Mouse (Mus musculus) erythroblast, adult 5-6 weeks (primary cell): ENCODE measurements around the gene Vps16. TPM values are rescaled to one million over a fixed set of nuclear protein-coding genes. Genes with fewer than 3 reads are reported as not detected.
A peak's percentile ranks its signal among the peaks of the same experiment; 100 is the strongest.

Experiments
- ATAC-seq: replicated peaks from 2 replicates; pipeline ENCODE4 v1.8.0; 2016; ENCODE audit warnings: moderate number of reproducible peaks, mild to moderate bottlenecking, moderate TSS enrichment, inconsistent platforms; ENCODE audit not compliant: poor library complexity, low FRiP score, severe bottlenecking
- total RNA-seq, 2 experiments: library from RNA; stranded (forward) in 1 of 2; stranded (reverse) in 1 of 2; fragments of 150-400 nt in 1 of 2; fragments of 200-764, 138-1000 nt in 1 of 2; gene quantifications; 2 replicates each; pipeline versions ENCODE4 v1.2.3 to v1.2.4; 2015 to 2017; ENCODE audit warnings: low replicate concordance in 2 of 2

Vps16 gene
- total RNA-seq, 2 experiments from 2014 or later = 37.1 to 78.4 TPM

DNA sequence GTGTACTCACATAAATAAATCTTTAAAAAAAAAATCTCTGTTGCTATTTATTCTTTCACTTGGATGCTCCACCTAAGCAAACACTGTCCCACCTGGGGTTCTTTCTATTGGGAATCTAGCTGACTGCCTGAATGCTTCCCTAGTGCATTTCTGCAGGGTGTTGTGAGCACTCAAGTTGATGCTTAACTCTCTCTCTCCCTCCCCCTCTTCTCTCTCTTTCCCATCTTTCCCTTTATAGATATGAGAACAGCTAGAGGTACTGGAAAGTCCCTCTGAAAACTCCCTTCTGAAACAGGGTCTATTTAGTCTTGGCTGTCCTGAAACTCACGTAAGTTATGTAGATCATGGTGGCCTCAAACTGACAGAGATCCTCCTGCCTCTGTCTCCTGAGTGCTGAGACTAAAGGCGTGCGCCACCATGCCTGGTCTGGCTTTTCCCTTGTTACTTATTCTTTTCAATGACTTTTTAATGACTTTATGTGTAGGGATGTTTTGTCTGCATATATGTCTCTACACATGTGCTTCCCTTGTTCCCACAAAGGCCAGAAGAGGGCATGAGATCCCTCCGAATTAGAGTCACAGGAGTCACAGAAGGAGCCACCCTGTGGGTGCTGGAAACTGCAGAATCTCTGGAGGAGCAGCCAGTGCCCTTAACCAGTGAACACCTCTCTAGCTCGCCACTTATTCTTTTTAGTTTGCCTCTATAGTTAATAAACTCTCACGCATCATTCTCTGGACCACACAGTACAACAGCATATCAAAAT is 9.9 kb upstream of the Vps16 start:
- no peak for ATAC-seq

DNA sequence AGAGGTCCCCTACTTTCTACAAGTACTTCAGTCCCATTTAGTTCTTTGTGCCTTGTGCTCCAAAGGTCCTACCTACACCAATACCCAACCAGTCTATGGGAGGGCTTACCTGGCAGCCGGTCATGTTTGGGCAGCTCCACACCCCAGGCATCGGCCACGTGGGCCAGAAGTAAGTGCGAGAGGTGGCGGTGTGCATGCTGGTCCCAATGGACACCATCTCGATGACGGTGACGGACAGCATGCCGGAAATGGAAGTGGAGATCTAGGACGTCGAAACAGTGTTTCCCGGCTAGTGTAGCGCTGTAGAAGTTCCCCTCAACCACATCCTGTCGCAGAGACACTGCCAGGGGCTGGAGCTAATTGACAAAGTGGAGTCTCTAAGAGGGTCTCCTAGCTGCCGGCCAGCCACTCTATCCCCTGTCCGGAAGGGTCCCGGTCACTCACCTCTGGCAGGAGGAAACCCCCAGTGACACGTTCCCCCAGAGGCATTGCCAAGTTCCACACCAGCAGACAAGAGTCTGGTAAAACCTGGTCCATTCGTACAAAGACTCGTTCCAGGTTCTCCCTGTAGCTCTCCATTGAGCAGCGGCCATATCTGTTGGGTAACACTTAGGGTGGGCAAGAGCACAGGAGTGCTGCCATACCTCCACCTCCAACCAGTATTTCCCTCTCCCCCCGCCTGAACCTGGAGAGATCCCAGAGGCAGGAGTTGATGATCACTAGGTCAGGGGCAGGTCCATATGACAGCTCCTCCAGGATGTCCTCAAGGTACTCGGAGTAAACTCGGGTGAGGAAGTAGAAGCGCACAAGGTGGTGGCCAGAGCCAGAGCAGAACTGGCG is 2.1 kb upstream of the Vps16 start:
- ATAC-seq = no peak

DNA sequence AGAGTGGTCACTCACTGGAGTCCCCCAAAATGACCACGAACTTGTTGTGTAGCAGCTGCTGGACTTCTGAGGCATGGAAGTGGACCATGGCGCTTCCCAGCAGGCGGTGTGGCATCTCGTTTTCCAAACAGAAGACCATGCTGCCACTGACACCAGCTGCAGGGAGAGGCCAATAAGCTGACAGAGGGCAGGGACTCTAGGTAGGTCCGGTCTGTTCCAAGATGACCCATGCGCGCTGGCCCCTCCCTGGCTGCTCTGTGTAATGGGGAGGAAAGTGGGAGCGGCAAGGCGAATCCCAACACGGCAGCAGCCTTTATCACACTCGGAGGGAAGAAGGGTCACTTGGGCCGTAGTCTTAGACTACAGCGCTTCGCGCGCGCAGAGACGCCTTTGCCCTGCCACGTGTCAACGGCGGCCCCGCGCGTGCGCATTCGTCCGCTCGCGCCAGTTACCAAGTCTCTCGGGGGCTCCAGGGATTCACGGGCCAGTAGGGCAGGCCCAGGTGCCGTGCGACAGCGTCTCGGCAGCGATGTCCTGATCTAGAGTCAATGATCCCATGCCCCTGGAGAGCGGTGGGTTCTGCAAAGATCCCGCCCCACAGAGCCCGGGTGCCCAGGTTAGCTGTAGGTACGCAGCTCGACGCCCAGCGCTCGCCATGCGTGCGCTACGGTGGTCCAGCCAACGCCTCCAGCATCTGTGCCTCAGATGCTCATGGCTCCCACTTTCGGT is 578 bp upstream of the Vps16 start:
- ATAC-seq = peak; percentile 64

DNA sequence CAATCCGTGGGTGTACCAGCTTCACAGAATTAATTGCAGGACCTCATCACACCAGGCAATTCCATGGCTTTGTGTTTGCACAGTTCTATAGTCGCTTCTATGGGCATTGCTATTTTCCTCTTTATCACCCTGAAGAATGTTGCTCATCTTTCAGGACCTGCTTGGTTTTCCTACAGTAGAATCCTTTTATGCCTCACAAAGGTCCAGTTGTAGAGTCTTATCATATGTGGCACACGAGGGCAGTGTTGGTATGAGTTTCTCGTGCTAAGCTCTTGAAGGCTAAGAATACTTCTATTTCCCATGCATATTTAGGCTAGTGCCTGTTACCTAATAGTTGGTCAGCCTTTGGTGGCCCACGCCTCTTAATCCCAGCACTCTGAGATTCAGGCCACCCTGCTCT is 973 bp downstream of the Vps16 start:
- no peak for ATAC-seq

DNA sequence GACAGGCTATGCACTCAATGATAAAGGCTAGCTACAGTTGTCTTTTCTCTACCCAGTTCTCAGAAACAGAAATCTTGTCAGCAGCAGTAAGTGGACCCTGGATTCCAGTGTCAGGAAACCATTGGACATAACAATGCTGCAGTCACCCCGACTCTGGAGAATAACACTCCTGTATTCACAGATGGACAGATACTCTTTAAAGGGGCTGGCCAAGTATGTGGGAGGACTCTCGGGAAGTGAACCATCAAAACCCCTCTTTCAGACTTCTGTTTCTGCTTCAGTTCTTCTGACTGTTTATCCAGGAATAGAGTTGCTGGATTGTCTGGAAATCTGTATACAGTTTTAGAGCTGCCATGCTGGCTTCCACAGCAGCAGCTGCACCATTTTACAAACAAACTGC is 5.7 kb downstream of the Vps16 start:
- no peak for ATAC-seq

DNA sequence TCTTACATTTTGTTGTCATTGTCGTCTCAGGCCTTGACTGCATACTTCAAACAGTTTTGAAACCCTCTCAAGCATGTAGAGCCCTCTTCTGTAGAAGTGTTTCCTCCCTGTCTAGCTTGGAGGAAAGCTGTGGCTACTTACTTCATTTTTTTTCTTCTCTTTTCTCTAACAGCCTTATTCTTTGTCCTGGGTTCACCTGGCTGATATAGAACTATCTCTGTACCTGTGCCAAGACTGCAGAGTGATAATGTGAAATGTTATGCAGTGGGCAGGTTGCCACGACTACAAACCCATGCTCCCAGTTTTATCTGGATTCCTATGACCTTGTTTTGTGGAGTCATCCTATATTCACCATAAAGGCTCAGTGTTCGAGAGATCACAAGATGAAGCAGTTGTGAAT is 6.3 kb downstream of the Vps16 start:
- no peak for ATAC-seq

DNA sequence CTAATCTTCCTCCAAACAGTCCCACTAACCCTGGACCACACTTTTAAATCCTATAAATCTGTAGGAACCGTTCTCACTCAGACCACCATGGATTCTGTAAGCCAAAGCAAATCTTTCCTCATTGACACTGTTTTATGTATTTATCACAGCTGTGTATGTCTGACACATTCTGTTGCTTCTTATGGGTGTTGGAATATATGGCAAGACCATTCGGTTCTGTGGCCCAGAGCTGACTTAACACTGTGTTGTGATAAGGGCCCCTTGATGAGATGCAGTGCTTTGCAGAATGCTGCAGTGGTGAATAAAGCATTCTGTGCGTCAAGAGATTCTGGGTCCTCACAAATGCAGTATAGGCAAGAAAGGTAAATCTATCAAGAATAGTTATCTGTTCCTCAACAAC is 8.0 kb downstream of the Vps16 start:
- ATAC-seq = no peak

DNA sequence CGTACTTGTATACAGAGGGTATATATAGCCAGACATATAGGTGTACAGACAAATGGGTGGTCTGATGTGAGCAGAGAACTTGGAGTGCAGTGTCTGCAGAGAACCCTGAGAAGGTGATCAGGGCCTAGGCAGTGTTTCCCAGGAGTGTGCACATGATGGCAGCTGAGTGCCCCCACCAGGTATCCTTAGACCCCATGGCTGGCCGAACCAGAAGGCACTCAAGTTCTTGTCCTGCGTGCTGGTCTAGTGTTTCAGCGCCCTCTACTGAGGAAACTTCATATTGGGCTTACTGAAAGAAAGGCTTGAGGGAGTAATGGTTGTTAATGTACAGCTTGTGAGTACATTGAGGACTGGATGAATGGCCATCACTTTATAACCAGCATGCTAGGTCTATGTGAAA is 9.0 kb downstream of the Vps16 start:
- ATAC-seq = peak; percentile 71

DNA sequence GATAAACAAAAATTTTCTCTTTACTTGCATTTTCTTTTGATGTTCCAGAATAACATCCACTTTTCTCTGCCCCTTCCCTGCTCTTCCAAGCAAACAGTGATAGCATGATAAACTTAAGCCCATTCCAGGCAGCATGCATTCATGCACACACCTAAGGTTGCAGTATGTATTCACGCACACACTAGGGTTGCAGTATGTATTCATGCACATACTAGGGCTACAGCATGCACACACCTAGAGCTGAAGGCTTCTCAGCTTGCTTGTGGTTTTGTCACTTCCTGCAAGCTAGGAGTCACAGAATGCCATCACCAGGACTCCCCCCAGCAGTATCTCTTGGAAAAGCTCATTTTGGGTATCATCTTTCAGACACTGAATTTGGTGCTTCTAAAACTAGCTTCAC is 12.6 kb downstream of the Vps16 start:
- no peak for ATAC-seq

DNA sequence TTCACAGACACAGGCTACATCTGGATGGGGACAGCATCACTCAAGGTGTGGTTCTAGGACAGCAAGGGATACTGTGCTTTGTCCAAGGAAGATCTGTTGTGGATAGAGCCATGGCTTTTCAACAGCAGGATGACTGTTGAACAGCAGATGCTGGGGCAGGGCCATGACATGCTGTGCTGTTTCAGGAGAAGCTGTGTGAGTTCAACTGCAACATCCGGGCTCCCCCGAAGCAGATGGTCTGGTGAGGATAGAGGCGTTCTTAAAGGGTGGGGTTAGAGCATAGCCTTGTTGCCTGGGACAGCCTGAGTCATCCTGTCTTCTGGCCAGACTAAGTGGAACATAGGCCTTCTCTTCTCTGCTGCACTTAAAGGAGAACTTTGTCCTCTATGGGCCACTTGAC is 14.7 kb downstream of the Vps16 start:
- no peak for ATAC-seq

DNA sequence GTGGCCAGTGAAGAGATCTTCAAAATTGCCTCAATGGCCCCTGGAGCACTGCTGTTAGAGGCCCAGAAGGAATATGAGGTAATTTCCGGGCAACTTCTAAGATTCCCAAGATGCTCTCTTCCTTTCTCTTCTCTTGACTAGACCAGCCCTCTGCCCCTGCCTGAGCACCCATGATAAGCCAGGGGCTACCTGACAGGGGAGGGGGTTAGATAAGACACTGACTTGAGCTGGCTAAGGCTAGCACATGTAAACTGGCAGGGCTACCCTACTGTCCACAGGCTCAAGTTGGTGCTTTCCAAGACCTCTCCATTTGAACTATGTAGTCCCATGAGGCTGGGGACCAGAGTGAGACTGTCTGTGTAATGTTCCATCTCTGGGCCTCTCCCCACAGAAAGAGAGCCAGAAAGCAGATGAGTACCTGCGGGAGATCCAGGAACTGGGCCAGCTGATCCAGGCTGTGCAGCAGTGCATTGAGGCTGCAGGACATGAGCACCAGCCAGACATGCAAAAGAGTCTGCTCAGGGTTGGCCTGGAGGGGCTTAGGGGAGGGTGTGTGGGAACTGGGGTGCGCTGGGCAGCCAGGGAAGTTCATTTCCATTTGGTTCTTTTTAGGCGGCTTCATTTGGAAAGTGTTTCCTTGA is 15.8 kb downstream of the Vps16 start:
- no peak for ATAC-seq

DNA sequence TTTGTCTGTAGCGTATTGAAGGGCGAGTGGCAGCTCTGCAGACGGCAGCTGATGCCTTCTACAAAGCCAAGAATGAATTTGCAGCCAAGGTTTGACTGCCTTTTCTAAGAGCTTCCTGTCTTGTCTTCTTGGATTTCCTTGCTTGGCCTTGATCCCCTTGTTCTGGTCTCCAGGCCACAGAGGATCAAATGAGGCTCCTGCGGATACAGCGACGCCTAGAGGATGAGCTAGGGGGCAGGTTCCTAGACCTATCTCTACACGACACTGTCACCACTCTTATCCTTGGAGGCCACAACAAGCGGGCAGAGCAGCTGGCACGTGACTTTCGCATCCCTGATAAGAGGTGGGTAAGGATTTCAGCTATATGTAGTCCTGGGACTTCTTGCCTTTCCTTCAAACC is 18.0 kb downstream of the Vps16 start:
- peak; percentile 73 for ATAC-seq

DNA sequence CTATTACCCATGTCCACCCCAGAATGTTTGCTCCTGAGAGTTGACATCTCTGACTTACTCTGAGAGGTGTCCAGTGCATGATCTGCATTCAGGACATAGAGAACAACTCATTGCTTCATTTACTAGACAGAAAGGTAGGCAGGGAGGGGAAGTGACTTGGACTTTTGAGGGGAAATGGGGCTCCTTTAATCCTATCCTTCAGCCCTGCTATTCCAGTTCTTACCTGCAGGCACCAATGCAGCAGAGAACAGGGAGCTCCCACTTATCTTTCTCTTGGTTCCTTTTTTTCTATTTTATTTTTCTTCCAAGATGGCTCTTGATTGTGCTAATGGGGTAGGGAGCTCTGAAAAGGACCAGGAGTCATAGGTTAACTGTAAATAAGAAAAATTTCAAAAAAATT is 24.3 kb downstream of the Vps16 start:
- ATAC-seq = no peak

DNA sequence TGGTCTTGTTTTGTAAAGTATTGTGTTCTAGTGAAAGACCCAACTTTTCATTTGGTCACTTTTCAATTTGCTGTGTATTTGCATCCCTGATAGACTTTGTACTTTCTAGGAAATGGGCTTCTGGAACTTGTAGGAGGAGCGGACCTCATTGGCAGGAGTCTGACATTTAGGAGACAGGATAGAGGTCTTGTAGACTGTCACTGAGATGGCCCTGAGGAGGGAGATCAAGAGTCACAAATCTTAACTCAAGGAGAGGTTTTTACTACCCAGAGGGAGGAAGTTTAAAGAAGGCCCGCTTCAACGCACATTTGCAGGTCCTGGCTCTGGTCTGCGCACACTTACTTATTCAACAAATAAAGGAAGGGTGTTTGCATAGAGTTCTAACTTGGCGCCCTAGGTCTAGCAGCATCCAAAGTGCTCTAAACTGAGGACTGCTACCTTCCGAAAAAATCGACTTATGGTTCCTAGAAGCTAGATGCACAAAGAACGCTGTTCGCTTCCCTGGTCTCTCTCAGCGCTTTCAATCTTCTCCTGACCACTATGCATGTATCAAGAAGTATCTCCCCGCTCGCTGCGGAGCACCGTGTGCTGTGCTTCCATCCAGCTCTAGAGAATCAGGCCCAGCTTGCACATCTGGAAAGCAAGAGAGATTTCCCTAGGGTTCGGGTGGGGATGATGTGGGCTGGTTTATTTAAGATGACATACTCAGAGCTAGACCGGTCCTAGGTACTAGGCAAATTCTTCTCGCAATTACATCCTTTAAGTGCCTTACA is 25.1 kb downstream of the Vps16 start:
- no peak for ATAC-seq

DNA sequence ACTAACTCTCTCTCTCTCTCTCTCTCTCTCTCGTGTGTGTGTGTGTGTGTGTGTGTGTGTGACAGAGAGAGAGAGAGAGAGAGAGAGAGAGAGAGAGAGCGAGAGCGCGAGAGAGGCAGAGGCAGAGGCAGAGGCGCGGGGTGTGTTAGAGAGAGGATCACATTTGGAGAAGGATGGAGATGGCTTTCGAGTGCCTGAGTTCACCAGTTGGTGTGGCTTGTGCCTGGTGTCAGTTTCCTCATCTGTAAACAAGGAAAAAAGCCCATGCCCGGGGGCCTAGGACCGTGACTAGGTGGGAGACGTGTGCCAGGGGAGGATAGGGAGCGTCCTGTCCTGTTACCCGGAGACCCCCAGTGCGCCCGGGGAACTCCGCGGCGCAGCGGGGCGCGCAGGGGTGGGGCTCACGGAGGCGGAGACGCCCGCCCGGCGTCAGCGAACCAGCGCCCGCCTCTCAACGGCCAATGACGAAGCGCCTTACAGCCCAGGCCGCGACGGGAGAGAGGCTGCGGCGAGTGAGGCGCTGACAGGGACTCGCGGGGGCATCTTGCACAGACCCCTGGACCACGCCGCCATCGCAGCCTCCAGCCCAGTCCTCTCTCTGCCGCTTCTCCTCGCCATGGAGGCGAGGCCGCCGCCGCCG is 25.8 kb downstream of the Vps16 start, which contains the start of gene Ptpra:
Gene Ptpra (plus strand): TSS at position 485 of the 640 bp plus-strand sequence.
- peak; percentile 96 for ATAC-seq

DNA sequence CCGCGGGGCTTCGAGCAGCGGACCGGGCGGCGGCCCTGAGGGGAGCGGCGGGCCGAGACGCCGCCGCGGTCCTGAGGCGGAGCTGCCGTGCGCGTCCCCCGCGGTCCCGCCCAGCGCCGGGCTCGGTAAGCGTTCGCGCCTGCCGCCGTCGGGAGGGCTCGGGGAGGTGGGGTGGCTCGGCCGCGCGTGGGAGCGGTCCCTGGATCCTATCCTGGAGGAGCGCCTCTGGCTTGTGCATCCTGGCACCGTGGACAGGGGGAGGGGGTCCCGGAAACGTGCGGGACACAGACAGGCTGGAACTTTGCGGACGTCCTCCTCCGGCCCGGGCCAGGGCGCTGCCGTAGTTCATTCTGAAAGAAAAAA is 26.3 kb downstream of the Vps16 start:
- ATAC-seq = peak; percentile 86

DNA sequence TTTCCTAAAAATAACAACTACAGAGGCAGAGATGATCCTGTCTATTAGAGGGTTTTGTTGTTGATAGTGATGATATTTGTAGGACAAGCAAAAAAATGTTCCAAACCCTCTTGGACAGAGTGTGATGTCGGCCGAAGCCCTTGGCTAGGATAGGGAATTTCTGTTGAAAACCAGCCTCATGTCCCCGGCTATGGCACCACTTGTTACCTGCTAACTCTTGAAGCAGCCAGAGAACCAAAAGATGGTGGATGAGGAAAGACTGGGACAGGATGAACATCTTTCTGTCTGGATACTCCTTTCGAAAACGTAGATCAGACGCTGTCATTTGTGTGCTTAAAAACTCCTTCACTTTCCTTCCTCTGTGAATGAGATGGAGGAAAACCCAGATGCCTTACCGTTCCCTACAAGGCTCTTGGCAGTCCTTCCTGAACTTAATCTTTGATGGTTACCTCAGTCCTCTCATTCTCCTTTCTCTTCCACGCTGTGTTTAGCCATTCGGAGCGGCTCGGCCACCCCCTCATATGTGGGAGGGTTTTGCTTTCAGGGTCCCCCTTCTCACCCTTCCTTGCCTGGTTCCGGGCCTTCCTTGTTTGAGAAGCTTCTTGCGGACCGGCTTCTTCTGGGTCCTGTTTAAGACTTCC is 27.1 kb downstream of the Vps16 start:
- ATAC-seq = no peak

DNA sequence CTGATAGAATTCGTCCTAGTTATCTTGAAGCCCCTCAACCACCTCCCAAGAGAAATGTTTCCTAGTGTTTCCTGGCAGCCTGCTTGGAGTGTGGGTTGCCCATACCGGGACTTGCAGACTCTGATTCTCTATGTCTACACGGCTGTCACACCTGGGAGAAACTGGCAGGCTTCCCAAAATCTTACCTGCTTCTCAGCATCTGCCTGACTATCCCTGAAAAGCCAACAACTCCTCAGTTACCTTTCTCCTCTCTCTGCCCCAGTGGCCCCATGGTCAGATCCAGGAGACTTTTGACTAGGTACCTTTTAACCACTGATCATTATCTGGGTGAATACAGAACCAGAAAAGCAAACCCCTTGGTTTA is 27.6 kb downstream of the Vps16 start:
- no peak for ATAC-seq

DNA sequence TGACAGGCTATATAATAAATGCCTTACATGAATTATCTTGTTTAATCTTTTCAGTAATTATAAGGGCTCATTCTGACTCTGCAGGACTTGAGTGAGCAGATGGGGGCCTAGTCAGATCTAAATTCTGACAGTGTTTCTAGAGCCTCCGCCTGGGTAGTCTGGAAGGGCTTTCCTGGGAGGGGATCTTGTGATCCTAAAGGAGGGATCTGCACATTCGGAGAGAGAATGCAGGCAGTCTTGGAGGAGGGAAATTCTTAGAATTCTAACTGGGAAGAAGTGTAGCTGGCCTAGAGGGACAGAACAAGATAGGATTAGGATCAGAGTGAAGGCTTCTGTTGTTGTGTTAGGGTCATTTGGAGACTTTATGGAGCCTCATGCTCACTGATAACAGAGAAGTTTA is 28.1 kb downstream of the Vps16 start:
- no peak for ATAC-seq
